Mouse (Mus musculus) cerebellum, adult 9-11 months (tissue): ENCODE data around the gene Med25.

ENCODE experiments used
- DNase-seq: peaks from one replicate; pipeline ENCODE4 v3.0.0; 2022

Med25 gene

DNA sequence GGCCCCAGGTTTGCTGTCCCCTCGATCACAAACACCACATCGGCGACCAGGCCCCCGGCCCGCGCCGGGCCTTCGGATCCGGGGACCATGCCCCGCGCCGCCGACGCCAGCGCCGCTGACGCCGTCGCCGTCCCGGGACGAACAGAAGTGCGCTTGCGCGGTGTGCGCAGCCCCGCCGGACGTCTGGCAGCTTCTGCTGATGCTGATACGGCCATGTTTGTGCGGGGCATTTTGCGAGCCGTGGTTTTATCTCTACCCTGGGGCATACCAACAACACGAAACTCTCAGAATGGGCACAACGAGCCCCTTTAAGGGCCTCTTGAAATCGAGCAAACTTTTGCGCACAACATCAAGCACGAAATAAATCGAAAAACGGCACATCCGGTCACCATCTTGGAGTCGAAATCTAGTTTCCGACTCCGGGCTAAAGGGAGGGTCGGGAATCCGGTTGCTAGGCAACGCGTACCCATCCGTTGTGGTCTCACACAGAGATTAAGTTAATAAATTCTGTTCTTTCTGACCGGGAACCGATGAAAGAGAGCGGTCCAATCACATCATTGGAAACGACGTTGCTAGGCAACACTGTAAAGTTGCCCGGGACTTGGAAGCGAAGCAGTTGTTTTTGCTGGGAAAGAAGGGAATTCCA, at the start of gene Med25:
TSS of gene Med25 (minus strand) at position 437 of the 646 bp plus-strand sequence.
- peak; percentile 92 for DNase-seq

DNA sequence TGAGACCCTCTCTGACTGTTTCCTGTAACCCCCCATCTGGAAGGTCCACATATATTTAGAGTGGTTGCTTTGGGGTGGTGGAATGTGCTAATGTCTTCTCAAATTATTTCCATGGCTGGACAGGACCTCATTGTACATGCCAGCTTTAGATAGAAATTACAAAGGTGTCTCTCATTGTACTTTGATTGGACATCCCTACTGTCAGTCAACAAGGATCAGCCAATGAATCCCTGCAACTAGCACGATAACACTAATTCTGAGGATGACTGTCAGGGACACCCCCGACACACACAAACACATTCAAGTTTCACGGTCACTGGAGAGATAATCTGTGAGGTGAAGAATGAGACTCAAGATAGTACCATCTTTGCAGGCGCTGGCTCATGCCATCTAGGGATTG, 46.2 kb upstream of the Med25 start:
- DNase-seq: no peak

DNA sequence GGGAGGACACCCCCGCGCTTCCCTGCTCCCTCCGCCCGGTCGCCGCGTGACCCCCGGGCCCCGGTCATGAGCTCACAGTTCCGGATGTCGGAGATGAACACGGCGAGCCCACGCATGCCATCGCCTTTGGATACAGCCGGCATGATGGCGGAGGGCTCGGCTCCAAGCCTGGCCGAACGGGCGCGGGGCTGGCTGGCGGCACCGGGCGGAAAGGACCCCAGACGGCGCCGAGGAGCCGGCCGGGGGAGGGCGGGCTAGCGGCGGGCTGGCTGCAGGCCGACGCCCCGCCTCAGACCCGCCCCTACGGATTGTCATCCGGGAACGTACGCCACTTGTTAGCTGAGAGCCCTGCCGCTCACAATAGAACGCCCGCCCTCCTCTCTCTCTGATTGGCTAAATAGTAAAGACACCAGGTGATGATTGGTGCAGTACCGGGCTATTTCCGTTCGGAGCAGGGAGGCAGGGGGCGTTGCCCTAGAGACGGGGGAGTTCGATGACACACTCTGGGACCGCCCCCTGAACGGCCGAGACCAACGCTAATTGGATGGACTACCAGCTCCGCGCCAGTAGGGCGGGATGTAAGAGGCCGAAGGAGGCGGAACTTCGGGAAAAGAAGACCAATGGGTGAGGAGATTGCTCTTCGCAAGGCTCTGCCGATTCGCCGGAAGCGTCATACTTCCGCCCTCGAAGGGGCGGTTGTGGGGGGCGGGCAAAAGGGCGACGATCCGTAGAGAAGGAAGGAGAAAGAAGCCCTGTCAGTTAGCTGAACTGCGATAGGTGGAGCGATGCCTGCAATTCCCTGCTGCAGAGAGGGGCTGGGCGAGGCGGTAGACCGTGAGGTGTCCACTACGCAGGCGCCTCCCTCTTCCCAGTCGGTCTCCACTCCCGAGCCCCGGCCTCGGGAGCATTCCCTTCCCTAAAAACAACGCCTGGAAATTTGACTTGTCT, 37.0 kb upstream of the Med25 start, which contains the start of gene Ap2a1:
TSS of gene Ap2a1 (minus strand) at position 293 of the 948 bp plus-strand sequence.
- peak; percentile 100 for DNase-seq

DNA sequence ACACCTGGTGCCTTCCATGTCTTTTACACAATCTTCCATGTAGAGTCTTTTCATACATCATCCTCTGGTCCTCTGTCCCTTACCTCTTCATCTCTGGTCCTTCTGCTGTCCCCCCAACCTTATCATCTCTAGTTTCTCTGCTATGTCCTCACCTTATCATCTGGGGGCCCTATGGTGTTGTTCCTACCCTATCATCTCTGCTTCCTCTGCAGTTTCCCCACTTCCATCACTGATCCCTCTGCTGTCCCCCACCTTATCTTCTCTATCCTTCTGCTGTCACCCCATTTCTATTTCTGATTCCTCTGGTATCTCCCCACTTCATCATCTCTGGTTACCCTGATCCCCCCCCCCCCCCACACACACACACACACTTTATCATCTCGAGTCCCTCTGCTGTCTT, 36.1 kb upstream of the Med25 start:
- DNase-seq: peak; percentile 36

DNA sequence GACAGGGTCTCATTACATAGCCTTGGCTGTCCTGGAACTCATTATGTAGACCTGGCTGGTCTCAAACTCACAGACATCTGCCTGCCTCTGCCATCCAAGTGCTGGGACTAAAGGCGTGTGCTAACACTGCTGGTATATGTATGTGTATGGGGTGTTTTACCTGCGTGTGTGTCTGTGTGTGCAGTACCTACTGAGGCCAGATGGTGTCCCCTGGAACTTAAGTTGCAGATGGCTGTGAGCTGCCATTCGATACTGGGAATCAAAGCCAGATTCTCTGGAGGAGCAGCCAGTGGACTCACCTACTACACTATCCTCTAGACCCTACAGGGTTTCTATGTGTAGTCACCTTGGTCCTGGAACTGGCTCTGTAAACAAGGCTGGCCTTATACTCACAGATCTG, 33.0 kb upstream of the Med25 start:
- DNase-seq: peak; percentile 45

DNA sequence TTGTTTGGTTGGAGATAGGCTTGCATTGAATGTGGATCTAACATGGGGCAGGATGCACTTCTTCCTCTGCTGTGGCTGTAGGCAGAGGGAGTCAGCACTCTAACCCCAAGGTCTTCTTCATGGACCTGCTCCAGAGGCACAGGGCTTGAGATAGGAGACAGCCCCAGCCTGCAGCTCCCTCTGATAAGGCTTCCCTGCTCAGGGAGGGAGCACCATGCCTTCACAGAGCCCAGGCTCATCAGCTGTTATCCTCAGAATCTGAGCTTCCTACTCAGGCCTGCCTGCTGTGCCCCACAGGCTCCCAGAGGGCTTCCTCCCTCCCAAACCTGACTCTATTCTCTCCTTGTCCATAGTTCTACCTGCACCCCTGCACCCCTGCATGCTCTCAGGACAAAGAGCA, 30.0 kb upstream of the Med25 start:
- DNase-seq: no peak

DNA sequence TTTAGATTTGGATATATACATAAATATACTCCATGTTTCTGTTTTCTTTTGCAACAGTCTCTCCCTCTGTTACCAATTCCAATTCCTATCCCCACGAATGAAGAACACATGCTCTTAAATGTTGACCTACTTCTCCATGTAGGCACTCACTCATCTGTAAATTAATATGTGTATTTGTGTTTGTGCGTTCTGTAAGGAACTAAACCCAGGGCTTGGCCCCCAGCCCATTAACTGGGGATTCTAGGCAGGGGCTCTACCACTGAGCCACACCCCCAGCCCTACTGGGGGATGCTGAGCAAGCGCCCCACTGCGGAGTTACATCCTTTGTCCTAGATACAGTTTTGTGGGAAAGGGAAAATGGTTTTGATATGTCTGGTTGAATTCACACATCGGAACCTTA, 26.6 kb upstream of the Med25 start:
- DNase-seq: no peak

DNA sequence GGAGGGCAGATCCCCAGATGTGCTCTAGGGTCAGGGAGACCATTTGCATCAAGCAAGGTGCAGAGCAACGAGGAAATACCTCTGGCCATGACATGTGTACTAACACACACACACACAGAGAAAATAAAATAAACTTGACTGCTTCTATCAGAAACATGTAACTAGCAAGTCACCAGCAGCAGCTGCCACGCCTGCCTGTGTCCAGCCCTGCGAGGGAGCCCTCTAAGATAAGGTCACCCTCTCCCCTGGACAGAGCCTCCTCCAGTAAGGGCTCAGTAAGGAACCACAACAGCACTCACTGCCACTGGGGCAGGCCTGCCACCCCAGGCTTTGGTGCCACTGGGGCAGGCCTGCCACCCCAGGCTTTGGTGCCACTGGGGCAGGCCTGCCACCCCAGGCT, 25.7 kb upstream of the Med25 start:
- DNase-seq: no peak

DNA sequence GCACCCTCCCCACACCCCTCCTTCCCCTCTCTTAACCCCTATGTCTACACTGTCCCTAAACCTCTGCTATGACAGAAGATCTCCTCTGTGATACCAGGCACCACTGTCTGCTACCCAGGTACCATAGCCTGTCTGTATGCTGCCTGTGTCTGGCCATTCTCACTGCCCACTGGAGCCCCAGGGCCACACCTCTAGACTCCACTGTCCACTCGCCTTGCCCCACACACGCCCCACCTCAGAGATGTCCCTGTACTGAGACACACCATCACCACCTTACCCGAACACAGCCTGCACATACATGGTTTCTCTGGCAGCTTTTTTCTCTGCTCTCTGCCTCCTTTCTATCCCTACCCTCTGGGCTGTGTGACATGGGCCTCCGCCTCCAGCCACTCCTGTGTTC, 24.4 kb upstream of the Med25 start:
- no peak for DNase-seq

DNA sequence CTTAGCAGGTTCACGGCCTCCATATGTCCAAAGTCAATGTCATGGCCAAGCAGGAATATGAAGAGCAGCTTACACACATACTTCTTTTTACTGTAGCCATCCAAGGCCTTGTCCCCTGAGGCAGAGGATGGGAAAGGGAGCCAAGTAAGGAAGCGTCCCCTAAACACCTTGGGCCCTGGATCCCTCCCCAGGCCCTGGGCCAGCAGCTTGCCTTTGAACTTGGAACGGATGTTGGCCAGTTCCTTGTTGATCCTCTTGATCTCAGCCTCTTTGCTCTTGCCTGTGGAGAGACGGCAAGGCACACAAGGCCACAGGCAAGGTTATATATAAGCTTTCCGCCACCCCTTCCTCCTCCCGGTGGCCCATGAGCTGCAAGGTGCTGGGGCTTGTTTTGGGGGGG, 23.7 kb upstream of the Med25 start:
- no peak for DNase-seq

DNA sequence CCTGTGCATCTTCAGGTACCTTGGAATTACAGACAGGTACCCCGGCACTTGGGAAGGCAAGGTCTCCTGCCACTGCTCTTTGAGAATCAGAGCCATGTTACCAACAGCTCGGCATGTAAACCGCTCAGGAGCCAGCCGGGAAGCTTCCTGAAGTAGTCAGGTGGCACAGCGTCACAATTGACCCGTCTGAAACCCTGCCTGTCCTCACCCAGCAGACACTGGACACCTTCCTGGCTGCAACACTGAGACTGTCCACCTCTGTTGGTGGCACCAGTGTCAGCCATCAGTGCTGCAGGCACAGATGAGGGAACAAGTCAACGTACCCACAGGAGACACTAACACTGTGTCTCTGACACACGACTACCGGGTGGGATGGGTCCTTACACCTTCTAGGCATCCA, 22.8 kb upstream of the Med25 start:
- DNase-seq: no peak

DNA sequence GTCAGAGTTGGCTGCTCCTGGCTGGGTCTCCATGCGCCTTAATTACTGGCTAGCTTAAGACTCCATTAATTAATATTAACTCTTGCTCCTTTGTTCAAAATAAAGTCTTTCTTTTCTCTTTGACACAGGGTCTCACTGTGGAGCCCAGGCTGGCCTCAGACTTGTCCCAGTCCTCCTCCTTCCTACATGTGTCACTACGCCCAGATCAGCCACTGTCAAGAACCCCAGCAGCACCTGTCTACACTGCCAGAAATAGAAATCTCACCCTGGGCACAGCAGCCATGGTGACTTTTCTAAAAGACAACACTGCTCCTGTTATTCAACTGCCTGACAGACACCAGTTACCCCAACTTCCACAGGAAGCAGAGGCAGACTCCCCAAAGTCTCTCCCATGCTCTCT, 21.9 kb upstream of the Med25 start:
- no peak for DNase-seq

DNA sequence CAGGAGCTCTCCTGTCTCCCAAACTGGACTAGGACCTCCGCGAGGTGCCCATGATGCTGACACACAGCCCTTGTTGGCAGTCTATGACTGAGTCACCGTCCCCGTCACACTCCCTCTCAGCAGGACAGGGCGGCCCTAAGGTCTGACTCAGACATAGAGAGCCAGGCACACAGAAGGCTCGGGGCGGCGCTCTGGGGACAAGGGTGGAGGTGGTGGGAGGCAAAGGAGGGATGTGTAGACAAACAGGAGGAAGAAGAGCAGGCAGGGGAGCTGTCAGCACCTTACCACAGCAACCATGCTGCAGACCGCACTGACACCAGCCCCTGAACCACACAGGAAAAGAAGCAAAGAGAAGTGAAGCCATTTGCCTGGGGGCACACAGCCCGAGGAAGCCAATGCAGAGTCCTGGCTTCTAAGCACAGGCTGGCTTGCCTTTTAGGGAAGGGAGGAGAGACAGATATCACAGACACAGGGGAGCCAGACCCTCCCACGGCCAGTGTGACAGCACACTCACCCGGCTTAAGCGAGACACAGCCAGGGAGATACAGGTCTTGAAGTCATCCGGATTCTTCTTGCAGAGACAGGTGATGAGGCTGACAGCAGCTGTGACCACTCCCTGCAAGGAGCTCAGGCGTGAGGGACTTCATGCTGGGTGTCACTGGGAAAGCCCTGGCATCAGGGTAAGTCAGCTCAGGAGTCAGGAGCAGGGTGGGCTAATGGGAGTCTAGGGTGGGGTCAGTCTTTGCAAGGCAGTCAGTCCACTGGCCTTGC, 16.4 kb upstream of the Med25 start:
- DNase-seq: peak; percentile 33

DNA sequence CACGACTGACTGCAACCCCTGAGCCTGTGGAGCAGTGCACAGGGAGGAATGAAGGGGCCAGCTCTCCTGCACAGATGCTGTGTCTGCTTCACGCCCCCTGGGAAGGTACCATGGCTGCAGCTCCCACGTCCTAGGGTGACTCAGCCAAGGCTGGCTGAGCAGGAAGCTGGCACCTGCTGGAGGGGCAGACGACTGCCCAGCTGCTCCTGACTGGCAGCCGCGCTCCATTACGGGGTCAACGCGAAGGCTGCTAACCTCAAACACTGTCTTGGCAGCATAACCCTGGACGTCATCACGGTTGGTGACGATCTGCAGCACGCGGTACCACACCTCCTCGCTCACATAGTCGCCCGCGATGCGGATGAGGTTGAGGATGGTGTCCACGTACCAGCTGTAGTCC, 12.9 kb upstream of the Med25 start:
- no peak for DNase-seq

DNA sequence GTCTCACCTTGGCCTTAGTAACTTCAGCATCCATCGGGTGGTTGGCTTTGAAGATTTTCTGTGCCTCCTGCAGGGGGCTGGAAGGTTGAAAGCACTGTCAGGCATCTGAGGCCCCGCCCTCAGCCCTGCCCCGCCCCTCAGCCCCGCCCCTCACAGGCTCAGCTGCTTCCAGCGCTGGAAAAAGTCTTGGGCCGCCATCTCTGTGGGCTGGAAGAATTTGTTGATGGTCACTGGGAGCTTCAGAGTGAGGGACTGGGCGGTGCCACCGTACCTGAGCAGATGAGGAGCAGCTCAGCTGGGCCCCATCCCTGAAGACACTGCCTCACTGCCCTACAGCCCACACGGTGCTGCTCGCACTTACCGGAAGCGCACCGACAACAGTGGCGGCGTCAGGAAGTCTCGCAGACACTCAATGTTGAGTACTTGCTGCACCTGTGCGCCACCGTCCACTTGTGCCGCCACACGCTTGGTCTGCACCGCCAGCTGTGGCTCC, 8.8 kb upstream of the Med25 start:
- peak; percentile 38 for DNase-seq

DNA sequence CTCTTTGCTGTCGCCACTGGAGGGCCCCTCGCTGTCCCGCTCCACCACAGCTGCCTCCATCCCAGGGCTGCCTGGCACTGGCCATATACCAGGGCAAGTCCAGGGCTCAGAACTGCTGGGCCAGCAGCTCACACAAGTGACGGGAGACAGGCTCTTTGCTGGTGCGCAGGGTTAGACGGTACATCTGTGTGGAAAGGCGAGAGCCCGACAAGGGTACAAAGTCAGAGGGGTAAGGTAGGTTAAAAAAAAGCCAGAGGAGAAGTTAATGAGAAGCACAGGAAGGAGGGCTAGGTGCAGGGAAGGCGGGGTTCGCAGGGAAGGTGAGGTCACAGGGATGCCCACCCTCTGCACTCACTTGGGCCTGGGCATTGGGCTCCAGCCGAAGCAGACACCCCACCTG, 8.1 kb upstream of the Med25 start:
- peak; percentile 34 for DNase-seq

DNA sequence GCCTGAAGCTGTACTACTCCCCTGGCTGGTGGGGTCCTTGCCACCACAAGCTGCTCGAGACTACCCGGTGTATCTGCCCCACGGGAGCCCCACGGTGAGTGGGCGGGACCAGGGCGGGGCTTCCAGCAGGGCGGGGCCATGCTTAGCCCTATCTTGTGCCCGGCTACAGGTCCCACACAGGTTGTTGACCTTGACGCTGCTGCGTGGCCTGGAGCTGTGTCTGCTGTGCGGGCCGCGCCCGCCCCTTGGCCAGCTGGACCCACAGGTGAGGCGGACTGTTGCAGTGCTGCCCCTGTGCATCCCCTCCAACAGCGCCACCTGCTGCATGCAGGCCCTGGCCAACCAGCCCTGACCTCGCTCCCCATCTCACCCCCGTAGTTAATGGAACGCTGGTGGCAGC, 6.1 kb upstream of the Med25 start:
- peak; percentile 77 for DNase-seq

DNA sequence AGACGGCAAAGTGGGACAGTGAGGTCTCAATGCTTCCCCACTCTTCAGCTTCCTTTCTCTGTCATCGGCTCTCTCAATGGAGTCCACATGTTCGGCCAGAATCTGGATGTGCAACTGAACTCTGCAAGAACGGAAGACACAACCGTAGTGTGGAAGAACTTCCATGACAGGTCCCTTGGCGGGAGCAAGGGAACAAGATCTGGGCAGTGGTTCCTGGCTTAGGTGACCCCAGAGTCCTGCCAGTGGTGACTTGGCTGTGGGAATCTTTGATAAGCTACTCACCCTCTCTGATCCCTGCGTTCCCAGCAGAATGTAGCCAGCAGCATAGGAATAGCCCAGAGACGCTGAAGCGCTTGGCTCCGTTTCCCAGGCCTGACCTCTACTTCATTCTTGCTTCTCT, 4.0 kb upstream of the Med25 start:
- DNase-seq: peak; percentile 59

DNA sequence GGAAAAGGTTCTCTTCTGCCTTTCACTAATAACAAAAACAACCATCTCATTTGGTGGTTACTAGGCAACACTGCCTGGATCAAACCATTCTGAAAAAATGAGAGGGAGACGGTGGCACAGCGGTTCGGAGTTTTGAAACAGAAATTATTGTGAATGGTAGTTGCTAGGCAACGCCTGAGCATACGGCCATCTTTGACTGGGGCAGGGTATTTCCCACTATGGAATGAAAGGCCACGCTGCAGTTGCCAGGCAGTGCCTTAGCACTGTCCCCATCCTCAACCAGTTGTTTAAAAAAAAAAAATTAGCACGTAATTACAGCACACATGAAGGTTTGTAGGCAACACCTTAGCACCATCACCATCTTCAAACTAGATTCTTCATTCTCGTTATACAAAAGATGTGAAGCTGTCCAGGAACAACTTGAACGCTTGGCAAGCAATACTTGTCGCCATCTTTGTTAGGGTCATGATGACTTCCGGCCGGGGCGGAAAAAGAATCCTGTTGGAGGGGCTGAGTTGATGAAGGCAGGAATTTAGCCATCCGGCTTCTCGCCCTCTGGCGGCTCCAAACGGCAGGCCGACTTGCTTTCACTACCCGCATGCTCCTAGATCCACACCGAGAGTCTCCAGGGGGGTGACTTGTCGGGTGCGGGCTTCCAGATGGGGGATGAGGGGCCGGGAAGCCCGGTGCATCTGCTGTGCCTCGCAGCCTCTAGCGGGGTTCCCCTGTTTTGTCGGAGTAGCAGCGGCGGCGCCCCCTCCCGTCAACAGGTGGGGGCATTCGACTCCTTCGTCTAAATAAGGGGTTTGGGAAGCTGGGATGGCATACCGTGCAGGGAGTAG, 3.3 kb upstream of the Med25 start, which contains the start of gene Fuz:
TSS of gene Fuz (plus strand) at position 487 of the 842 bp plus-strand sequence.
- peak; percentile 95 for DNase-seq

DNA sequence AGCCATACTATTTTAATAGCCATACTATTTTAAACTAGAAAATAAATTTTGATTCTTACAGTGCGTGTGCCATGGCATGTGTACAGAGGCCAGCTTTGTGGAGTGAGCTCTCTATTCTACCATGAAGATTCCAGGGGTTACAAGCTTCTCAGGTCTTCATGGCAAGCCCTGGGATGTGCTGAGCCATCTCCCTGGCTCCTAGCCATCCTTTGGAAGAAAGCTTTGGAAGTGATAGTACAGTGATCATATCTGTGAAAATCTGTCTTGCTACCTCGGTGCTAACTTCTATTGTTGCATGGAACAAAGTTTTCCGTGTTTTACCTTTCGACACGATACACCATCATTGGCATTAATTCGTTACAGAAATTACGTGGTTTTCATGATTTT, 2.7 kb upstream of the Med25 start:
- DNase-seq: no peak

DNA sequence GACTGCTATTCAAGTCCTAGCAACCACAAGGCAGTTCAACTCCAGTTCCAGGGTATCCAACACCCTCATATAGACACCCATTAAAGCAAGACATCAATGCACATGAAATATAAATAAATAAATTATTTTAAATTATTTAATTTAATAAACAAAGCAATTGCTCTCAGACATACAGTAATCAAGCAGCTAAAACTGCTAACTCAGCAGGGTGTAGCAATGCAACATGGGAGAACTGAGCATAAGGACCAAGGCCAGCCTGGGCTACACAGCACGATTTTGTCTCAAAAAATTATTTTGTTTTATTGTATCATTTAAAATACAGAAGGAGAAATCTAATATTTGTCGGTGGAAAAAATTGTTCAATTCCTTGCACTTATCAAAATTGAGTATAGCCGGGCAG, 1.7 kb upstream of the Med25 start:
- no peak for DNase-seq

DNA sequence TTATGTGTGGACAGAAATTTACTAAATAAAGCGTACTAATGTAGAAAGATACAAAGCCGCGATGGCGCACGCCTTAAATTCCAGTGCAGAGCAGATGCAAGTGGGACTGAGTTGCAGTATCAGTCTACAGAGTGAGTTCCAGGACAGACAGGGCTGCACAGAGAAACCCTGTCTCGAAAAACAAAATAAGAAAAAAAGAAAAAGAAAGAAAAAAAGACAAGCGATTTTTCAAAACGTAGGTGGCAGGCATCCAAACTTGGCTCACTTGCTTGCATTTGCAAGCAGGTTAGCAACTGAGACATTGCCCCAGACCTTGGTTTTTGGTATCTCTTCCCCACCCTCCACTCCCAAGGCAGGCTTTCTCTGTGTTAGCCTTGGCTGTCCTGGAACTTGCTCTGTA, 685 bp upstream of the Med25 start:
- DNase-seq: no peak
